Mouse (Mus musculus): ENCODE measurements around the gene Slf2.

Slf2 gene

DNA sequence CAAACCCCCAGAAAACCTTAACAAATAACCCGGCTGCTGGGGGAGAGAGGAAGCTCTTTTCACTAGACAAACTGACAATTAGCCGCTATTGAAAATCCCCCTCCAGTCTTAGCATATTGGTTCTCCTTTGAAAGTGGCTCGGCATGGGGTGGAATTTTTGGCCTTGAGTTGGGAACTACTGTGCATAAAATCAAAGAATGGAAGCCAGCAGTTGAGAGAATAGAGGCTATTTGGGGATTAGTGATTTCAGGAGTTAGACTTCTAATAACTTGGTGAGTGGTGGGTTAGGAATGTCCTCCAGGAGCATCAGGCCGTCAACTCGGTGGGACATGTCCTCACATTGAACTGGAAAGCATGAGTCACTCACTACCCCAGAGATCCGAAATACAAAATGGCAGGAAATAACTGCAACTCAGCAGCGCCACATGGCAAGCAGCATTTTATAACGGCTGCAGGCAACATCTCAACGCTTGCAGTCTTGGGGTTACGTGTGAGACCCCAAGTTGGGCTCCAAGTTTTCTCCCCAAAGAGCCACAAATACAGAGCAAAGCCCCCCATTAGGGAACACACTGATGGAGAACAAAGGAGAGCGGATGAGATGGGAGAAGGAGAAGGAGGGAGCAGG is 22.0 kb upstream of the Slf2 start:
- DNase-seq: no peak

DNA sequence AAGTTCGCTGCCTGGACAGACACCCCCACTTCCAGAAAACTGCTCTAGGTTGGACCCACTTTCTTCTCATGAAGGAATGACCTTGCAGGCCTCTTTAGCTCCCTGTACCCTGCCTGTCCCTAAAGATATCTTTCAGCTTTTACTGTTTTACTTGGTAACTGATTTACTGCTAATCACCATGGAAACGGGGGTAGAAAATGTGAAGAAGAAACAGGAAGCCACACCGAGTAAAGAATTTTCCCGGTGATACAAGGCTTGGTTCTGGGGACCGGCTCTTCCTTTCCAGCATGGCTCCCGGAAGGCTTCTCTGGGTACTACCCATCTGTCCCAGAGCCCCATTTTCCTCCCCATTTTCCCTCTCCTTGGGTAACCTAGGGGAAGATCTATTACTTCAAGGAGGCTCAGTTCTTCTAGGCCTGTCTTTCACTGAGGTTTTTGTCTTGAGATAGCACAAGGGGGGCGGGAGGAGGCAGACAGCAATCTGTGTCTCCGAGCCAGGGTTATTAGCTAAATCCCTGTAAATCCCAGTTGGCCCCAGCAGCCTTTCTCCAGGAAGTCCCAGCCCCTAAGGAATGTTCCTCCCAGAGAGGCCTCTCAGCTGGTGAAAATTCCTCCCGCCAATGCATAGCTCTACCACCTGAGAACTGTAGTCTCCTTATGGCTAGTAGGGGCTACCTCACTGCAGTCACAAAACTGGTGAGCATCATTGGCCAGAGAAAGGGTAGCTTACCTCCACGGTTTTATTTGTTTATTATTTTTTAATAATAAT is 16.3 kb upstream of the Slf2 start:
- no peak for DNase-seq

GRCm38 (mm10) chr19:44918171-44918570 is 12.8 kb upstream of the Slf2 start:
- DNase-seq: no peak

- DNase-seq: no peak
Measured at GRCm38 (mm10) chr19:44921466-44922139, 9.3 kb upstream of the Slf2 start.

GRCm38 (mm10) chr19:44922521-44922920 is 8.4 kb upstream of the Slf2 start:
- no peak for DNase-seq

- DNase-seq: no peak
Measured at GRCm38 (mm10) chr19:44924699-44925098, 6.3 kb upstream of the Slf2 start.

DNA sequence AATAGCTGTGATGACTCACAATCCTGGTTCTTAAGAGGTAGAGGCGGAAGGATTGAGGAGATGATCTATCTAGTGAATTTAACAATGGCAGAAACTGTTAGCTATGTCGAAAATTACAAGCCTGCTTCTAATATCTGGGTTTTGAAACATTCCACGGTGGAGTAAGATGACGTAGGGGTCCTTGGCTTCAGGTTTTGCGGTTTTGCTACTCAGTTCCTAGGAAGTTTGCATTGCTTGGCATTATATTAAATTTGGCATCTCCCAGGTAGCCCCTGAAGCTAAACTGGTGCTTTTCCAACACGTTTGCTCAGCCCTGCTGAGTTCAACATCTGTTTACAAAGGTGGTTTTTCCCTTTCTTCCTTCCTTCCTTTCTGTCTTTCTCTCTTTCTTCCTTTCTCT is 4.2 kb upstream of the Slf2 start:
- DNase-seq: no peak

- no peak for DNase-seq
Measured at GRCm38 (mm10) chr19:44927250-44927649, 3.7 kb upstream of the Slf2 start.

GRCm38 (mm10) chr19:44928185-44928584 is 2.8 kb upstream of the Slf2 start:
- no peak for DNase-seq

DNA sequence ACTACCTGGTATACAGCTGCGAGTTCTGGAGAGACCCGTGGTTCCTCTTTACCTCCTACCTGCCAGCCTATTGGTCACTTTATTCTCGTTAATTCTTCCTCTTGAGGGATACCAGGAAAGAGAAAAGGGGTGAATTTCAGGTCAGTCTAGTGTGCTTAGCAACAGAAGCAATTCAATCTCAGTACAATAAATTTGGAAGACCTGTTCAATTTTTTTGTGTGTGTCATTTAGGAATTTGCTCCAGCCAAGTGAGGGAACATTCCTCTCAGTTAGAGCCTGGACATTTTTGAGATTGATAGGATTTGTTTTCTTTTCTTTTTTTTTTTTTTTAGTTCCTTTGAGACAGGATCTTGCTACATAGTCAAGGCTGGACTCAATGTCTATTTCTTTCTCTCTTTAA is 1.7 kb upstream of the Slf2 start:
- DNase-seq: no peak

GRCm38 (mm10) chr19:44929663-44930062 is 1.3 kb upstream of the Slf2 start:
- no peak for DNase-seq

- DNase-seq: no peak
Measured at GRCm38 (mm10) chr19:44930122-44930521, 829 bp upstream of the Slf2 start.

DNA sequence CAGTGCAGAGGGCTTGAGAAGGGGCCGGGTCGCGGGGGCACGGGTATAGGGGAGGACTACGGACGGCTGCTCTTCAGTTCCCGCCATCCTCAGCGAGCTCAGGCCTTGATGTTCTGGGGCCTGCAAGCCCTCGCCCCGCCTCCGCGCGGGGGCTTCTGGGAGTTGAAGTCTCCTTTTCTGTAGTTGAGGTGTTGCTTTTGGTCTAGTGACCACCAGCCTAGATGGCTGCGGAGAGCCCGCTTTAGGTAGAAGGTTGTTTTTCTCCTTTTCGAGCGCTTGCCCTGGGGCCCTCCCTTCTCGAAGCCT is 456 bp downstream of the Slf2 start:
- DNase-seq: peak; percentile 91

- no peak for DNase-seq
Measured at GRCm38 (mm10) chr19:44932051-44932450, 1.1 kb downstream of the Slf2 start.

- DNase-seq: no peak
Measured at GRCm38 (mm10) chr19:44933136-44933535, 2.2 kb downstream of the Slf2 start.

GRCm38 (mm10) chr19:44959633-44960032 is 28.7 kb downstream of the Slf2 start:
- DNase-seq: no peak

DNA sequence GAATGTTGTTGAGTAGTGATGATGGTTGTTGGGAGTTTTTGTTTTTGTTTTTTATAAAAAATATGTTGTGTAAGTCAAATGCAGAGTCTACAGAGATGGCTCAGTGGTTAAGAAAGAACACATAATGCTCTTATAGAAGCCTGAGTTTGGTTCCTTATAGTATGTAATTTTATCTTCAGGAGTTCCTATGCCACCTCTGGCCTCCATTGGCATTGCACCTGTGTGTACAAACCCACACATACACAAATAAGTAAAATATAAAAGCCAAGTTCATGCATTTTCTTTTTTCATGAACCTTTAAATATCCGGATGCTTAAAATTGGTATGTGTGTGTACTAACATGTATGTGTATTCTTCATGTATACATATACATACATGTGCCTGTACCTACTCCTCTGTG is 35.0 kb downstream of the Slf2 start:
- DNase-seq: no peak

DNA sequence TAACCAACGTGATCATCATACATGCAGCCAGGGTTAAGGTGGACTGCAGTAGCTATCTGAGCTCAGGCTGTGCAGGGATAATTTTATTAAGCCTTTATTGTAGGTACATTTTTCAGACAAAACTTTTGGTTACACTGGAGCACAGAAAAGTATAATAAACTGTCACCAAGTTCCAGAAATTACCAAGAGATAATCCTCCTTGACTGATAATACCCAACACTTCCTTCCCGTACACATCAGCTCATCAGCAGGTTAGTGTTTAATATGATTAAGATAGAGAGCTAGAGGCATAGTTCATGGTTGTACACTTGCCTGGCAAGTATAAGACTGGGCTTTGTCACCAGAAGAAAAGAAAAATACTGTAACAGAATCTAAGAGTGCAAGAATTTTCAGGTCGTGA is 37.4 kb downstream of the Slf2 start:
- no peak for DNase-seq

GRCm38 (mm10) chr19:44976636-44977035 is 45.7 kb downstream of the Slf2 start:
- no peak for DNase-seq

- DNase-seq: no peak
Measured at GRCm38 (mm10) chr19:44977148-44977547, 46.2 kb downstream of the Slf2 start.

DNA sequence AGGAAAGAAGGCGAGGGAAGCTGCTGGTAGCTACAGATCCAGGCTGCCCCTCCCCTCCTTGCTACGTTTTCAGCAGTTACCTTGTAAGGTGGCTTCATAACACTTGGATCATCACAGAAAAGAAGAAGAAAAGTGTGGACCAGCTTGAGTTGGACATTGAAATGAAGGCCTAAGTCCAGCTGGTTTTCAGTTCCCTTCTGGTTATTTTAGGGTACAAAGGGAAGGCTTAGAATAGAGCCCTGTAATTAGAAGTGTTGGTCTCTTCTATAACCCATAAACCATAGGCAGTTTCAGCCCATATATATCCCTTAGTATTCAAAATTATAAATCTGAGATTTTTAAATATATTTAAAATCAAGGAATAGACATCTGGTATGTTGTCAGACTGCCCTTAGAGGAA is 49.8 kb downstream of the Slf2 start:
- no peak for DNase-seq

DNA sequence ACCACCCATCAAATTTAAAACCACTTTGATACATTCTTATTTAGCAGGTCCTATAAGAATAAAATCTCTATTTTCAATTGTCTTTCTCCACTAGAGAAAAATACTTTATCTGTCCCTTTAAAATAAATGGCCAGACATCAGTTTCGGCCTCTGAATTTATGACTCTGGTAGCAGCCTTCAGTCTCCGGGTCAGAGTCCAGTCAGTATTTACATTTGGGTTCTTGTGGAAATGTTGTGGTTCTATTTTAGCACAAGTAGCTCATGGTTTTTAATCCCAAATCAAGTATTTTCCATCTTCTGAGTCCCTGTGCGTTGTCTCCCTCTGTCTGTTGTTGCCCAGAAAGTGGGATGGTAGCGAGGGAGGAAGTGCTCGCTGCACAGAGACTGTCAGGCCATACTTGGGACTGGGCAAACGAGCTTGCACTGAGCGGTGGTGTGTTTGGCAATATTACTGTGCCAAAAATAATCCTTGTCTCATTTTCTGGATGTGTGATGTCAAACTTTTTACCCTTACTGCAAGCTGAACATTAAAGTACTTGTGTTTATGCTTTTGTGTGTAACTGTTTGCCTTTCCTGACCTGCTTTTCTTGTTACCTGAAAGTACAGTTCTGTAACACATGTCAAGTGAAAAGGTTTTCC is 51.6 kb downstream of the Slf2 start:
- DNase-seq: no peak

- DNase-seq: no peak
Measured at GRCm38 (mm10) chr19:44983366-44983765, 52.4 kb downstream of the Slf2 start.

DNA sequence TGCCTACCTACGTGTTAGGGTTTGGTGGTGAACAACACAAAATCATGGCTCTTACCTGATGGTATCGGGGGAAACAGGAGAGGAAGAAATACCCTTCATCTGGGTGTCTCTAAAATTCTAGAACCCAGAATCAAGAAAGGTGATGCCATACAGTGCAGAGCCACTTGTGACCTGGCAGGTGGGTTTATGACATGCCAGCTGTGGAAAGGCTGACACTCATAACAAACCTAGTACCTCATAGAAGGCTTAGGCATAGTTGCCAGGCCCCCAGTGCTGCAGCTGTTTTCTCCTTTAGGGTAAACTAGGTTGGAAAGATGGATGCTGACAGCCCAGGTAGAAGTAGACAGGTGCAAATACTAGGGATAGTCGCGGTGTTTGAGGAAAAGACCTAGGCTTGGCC is 53.5 kb downstream of the Slf2 start:
- DNase-seq: no peak
